In genomic region chr11:20133721-20134120, GRCm38 (mm10) we compare ENCODE assay signal across 19 mouse cellular contexts. TPM values are rescaled to one million over a fixed set of nuclear protein-coding genes. Genes with fewer than 3 reads are reported as not detected.
DNase-seq lines count a peak whose midpoint lies in the region; ATAC-seq and TF ChIP-seq lines count a peak whose summit lies in the region.
"Had no signal": no experiment of that assay in that cellular context is flagged by ENCODE, and none has a peak within 500 bp of the region (broad histone marks: within the 10 kb centered on the region; RNA-seq: fewer than 3 reads in every experiment).

No protein-coding gene starts in this region.

- 56% methylated on average over 1 of the region's 1 CpGs for WGBS in liver, embryonic 14.5 days (ENCODE audit: insufficient replicate concordance)
- WGBS in liver, embryonic 11.5 days, result 79% methylated on average over 1 of the region's 1 CpGs
- 76% methylated on average over 1 of the region's 1 CpGs for WGBS in heart, embryonic 12.5 days

- H3K36me3 ChIP-seq in liver, embryonic 14.5 days (replicated peaks; ENCODE audit: control insufficient read depth, insufficient read depth, low read depth), result no peaks in the 10 kb centered on the region
- no peaks in the 10 kb centered on the region for H3K36me3 ChIP-seq in liver, embryonic 11.5 days (ENCODE audit: control insufficient read depth, insufficient read depth, low read length)
- no peaks in the 10 kb centered on the region for H3K36me3 ChIP-seq in ES-E14 (ENCODE audit: control insufficient read depth, insufficient read depth, low read length, poor library complexity, severe bottlenecking)
- H3K36me3 ChIP-seq in heart, embryonic 12.5 days, result no peaks in the 10 kb centered on the region
- H3K36me3 ChIP-seq: embryonic facial prominence, embryonic 12.5 days; heart, embryonic 10.5 days; heart, embryonic 15.5 days; hindbrain, embryonic 13.5 days had no signal

- in situ Hi-C loops in ES-E14 (cut with MboI; ENCODE audit: low sequenced_read_pairs in 2 of 2, unreplicated experiment in 2 of 2), result no loop called here

- H3K27me3 ChIP-seq in liver, embryonic 14.5 days (ENCODE audit: control insufficient read depth, insufficient read depth, low read length), result no peaks in the 10 kb centered on the region
- H3K27me3 ChIP-seq in liver, embryonic 11.5 days (replicated peaks; ENCODE audit: control insufficient read depth, insufficient read depth, low read length), result no peaks in the 10 kb centered on the region
- no peaks in the 10 kb centered on the region for H3K27me3 ChIP-seq in heart, embryonic 12.5 days (replicated peaks)
- H3K27me3 ChIP-seq: embryonic facial prominence, embryonic 12.5 days; heart, embryonic 15.5 days; hindbrain, embryonic 13.5 days had no signal

- TF ChIP-seq EP300 in liver, embryonic 14.5 days (IDR thresholded peaks at IDR 0.05; ENCODE audit: low read depth), result no peak

- no peak overlapping the region for H3K4me2 ChIP-seq in liver, embryonic 14.5 days (ENCODE audit: low read depth)
- no peak overlapping the region for H3K4me2 ChIP-seq in liver, embryonic 11.5 days
- no peak overlapping the region for H3K4me2 ChIP-seq in heart, embryonic 12.5 days
- H3K4me2 ChIP-seq: embryonic facial prominence, embryonic 12.5 days; hindbrain, embryonic 13.5 days had no signal

- H3K9me3 ChIP-seq in liver, embryonic 14.5 days (ENCODE audit: control insufficient read depth, low read length), result no peaks in the 10 kb centered on the region
- H3K9me3 ChIP-seq in liver, embryonic 11.5 days (ENCODE audit: control insufficient read depth, low read length), result no peaks in the 10 kb centered on the region
- peaks cover 5% of the 10 kb centered on the region; the same call in 1 of the 2 replicates for H3K9me3 ChIP-seq in ES-E14 (ENCODE audit: control insufficient read depth, insufficient read depth, low read depth, low read length)
- H3K9me3 ChIP-seq in heart, embryonic 12.5 days (replicated peaks), result peaks cover 5% of the 10 kb centered on the region
- H3K9me3 ChIP-seq: embryonic facial prominence, embryonic 12.5 days; heart, embryonic 10.5 days; heart, embryonic 15.5 days; hindbrain, embryonic 13.5 days had no signal

- H3K27ac ChIP-seq in liver, embryonic 14.5 days, result no peak overlapping the region
- no peak overlapping the region for H3K27ac ChIP-seq in liver, embryonic 11.5 days (ENCODE audit: low read depth, low read length)
- peak overlapping the region; percentile 85; the same call in 1 of the 2 replicates for H3K27ac ChIP-seq in ES-E14 (ENCODE audit: insufficient read depth, low read depth, low read length, poor library complexity, severe bottlenecking)
- no peak overlapping the region for H3K27ac ChIP-seq in heart, embryonic 12.5 days (ENCODE audit: poor library complexity, severe bottlenecking)
- H3K27ac ChIP-seq: embryonic facial prominence, embryonic 12.5 days; heart, embryonic 10.5 days; heart, embryonic 15.5 days; hindbrain, embryonic 13.5 days had no signal

- peaks cover 0 to 11% of the 10 kb centered on the region in 2 experiments; a peak in 1 of 4 replicates for H3K4me1 ChIP-seq in liver, embryonic 14.5 days (replicated peaks; ENCODE audit: control insufficient read depth in 2 of 2, insufficient read depth in 2 of 2, low read length in 1 of 2)
- H3K4me1 ChIP-seq in liver, embryonic 11.5 days (replicated peaks; ENCODE audit: control insufficient read depth, insufficient read depth, low read length), result 0 out of 2 replicates have a peak, but pooled peaks cover 3% of the 10 kb centered on the region
- H3K4me1 ChIP-seq in ES-E14 (ENCODE audit: control insufficient read depth in 2 of 2, insufficient read depth in 2 of 2, low read length in 2 of 2, poor library complexity in 1 of 2), result peaks cover 8 to 12% of the 10 kb centered on the region in 2 experiments
- H3K4me1 ChIP-seq in heart, embryonic 12.5 days (replicated peaks), result no peaks in the 10 kb centered on the region
- H3K4me1 ChIP-seq: embryonic facial prominence, embryonic 12.5 days; heart, embryonic 10.5 days; hindbrain, embryonic 13.5 days had no signal

- no peak for TF ChIP-seq CTCF in liver, embryonic 14.5 days (IDR thresholded peaks at IDR 0.05; ENCODE audit: low read depth)

- DNase-seq in kidney, adult 9 months, result peak; percentile 28
- no peak for DNase-seq in kidney, adult 8-10 months
- no peak for DNase-seq in liver, embryonic 14.5 days (ENCODE audit: low read depth in 3 of 3, low spot score in 3 of 3)
- DNase-seq in liver, embryonic 11.5 days (ENCODE audit: low spot score), result no peak
- no peak for DNase-seq in ES-E14 (ENCODE audit: low read depth, low spot score)
- no peak for DNase-seq in urinary bladder, postnatal 4 days (ENCODE audit: low spot score in 2 of 2)
- DNase-seq: adrenal gland, postnatal 14 days; cerebellum, adult 11-12 months; cerebellum, adult 9-10 months; cerebellum, postnatal 25 days; gastrocnemius, postnatal 10 days; heart, adult 18-20 months; heart, postnatal 14 days had no signal

- peak; percentile 8; the same call in 1 of the 2 replicates for ATAC-seq in liver, embryonic 14.5 days (ENCODE audit: insufficient read depth)
- no peak for ATAC-seq in liver, embryonic 11.5 days (replicated peaks; ENCODE audit: low FRiP score)
- no peak for ATAC-seq in heart, embryonic 12.5 days (ENCODE audit: insufficient number of reproducible peaks, low FRiP score)
- ATAC-seq: forebrain, embryonic 16.5 days had no signal

- H3K4me3 ChIP-seq in liver, embryonic 14.5 days (ENCODE audit: insufficient read depth in 1 of 2, low read depth in 2 of 2, low read length in 2 of 2), result no peak overlapping the region
- H3K4me3 ChIP-seq in liver, embryonic 11.5 days (ENCODE audit: low read depth, low read length), result no peak overlapping the region
- H3K4me3 ChIP-seq in ES-E14 (ENCODE audit: insufficient read depth in 1 of 2, low read depth in 1 of 2, low read length in 2 of 2, poor library complexity in 1 of 2, severe bottlenecking in 1 of 2), result no peak overlapping the region
- H3K4me3 ChIP-seq in heart, embryonic 12.5 days, result no peak overlapping the region
- H3K4me3 ChIP-seq: embryonic facial prominence, embryonic 12.5 days; heart, embryonic 10.5 days; hindbrain, embryonic 13.5 days had no signal

- H3K9ac ChIP-seq in liver, embryonic 14.5 days (replicated peaks), result no peak overlapping the region
- H3K9ac ChIP-seq in liver, embryonic 11.5 days (ENCODE audit: low read depth, low read length), result no peak overlapping the region
- no peak overlapping the region for H3K9ac ChIP-seq in ES-E14 (ENCODE audit: insufficient read depth, low read depth, low read length, poor library complexity, severe bottlenecking)
- H3K9ac ChIP-seq in heart, embryonic 12.5 days, result no peak overlapping the region
- H3K9ac ChIP-seq: embryonic facial prominence, embryonic 12.5 days; heart, embryonic 15.5 days; hindbrain, embryonic 13.5 days had no signal

TF ChIP-seq in ES-E14, 5 proteins besides CTCF, POLR2A, EP300 and RAD21:
- TF ChIP-seq CHD2 (IDR thresholded peaks at IDR 0.05; ENCODE audit: low read depth, low read length), result no peak
- no peak for TF ChIP-seq HCFC1 (IDR thresholded peaks at IDR 0.05; ENCODE audit: borderline replicate concordance, insufficient read depth, low read length)
- TF ChIP-seq ZC3H11A (IDR thresholded peaks at IDR 0.05; ENCODE audit: borderline replicate concordance, low read depth, low read length), result no peak
- no peak for TF ChIP-seq MAFK (IDR thresholded peaks at IDR 0.05; ENCODE audit: insufficient read depth, low read depth, low read length)

RNA-seq across cellular contexts. Expression of gene Actr2, which starts 21.0 kb away (rescaled TPM):
- 20.9 and 31.0 TPM in 2 replicates for polyA plus RNA-seq in liver, embryonic 14.5 days (2012; rRNA removed)
- polyA plus RNA-seq in liver, embryonic 14.5 days (2014; fragmentation: Nextera tagmentation; extraction: Ambion mirVana), result 28.5 and 30.3 TPM in 2 replicates
- polyA plus RNA-seq in liver, embryonic 11.5 days (2014; fragmentation: Nextera tagmentation; extraction: Ambion mirVana), result 64.4 and 74.5 TPM in 2 replicates
- 70.3 and 107 TPM in 2 replicates for total RNA-seq in ES-E14 (2012; rRNA removed)
- polyA plus RNA-seq in heart, embryonic 12.5 days (2016; fragmentation: Nextera tagmentation; extraction: Ambion mirVana), result 104 and 108 TPM in 2 replicates
